Mouse (Mus musculus): Measurements from ENCODE around the gene Oma1. TPM values are rescaled to one million over a fixed set of nuclear protein-coding genes. Genes with fewer than 3 reads are reported as not detected.

The Oma1 gene
- polyA plus RNA-seq, 1 experiment from 2014 or later, result 18.9 TPM

- no peak for ATAC-seq (replicated peaks; ENCODE audit: insufficient number of reproducible peaks, low FRiP score, low TSS enrichment, low read depth)
- WGBS, result 92% methylated on average over 1 of the region's 1 CpGs
- no peak overlapping the region for H3K4me2 ChIP-seq (ENCODE audit: low read depth, low read length)
- H3K36me3 ChIP-seq (replicated peaks; ENCODE audit: control insufficient read depth, insufficient read depth, low read depth, low read length), result no peaks in the 10 kb centered on the region
- DNase-seq (ENCODE audit: low spot score), result no peak
- H3K27me3 ChIP-seq (ENCODE audit: control insufficient read depth, insufficient read depth, low read length), result no peaks in the 10 kb centered on the region
- H3K9me3 ChIP-seq (replicated peaks; ENCODE audit: control insufficient read depth, low read length), result no peaks in the 10 kb centered on the region
- H3K4me1 ChIP-seq (ENCODE audit: control insufficient read depth, insufficient read depth, low read length), result no peaks in the 10 kb centered on the region
- H3K4me3 ChIP-seq (ENCODE audit: low read depth, low read length), result no peak overlapping the region
- H3K9ac ChIP-seq (replicated peaks; ENCODE audit: low read length), result no peak overlapping the region
- H3K27ac ChIP-seq (replicated peaks; ENCODE audit: low read depth, low read length), result no peak overlapping the region
These were observed 27.1 kb downstream of the Oma1 start for GRCm38 (mm10) chr4:103340726-103341125.

GRCm38 (mm10) chr4:103341620-103342019, 28.0 kb downstream of the Oma1 start:
- no peaks in the 10 kb centered on the region for H3K36me3 ChIP-seq (replicated peaks; ENCODE audit: control insufficient read depth, insufficient read depth, low read depth, low read length)
- 75% methylated on average over 4 of the region's 4 CpGs for WGBS
- H3K4me2 ChIP-seq (ENCODE audit: low read depth, low read length), result no peak overlapping the region
- no peak for ATAC-seq (replicated peaks; ENCODE audit: insufficient number of reproducible peaks, low FRiP score, low TSS enrichment, low read depth)
- H3K4me1 ChIP-seq (ENCODE audit: control insufficient read depth, insufficient read depth, low read length), result no peaks in the 10 kb centered on the region
- H3K4me3 ChIP-seq (ENCODE audit: low read depth, low read length), result no peak overlapping the region
- H3K9ac ChIP-seq (replicated peaks; ENCODE audit: low read length), result no peak overlapping the region
- no peak for DNase-seq (ENCODE audit: low spot score)
- H3K9me3 ChIP-seq (replicated peaks; ENCODE audit: control insufficient read depth, low read length), result no peaks in the 10 kb centered on the region
- no peaks in the 10 kb centered on the region for H3K27me3 ChIP-seq (ENCODE audit: control insufficient read depth, insufficient read depth, low read length)
- H3K27ac ChIP-seq (replicated peaks; ENCODE audit: low read depth, low read length), result no peak overlapping the region

- 47% methylated on average over 2 of the region's 2 CpGs for WGBS
- no peaks in the 10 kb centered on the region for H3K27me3 ChIP-seq (ENCODE audit: control insufficient read depth, insufficient read depth, low read length)
- DNase-seq (ENCODE audit: low spot score) (peak; percentile 78), ATAC-seq (replicated peaks; ENCODE audit: insufficient number of reproducible peaks, low FRiP score, low TSS enrichment, low read depth) (no peak)
- no peaks in the 10 kb centered on the region for H3K4me1 ChIP-seq (ENCODE audit: control insufficient read depth, insufficient read depth, low read length)
- no peak overlapping the region for H3K9ac ChIP-seq (replicated peaks; ENCODE audit: low read length)
- no peak overlapping the region for H3K27ac ChIP-seq (replicated peaks; ENCODE audit: low read depth, low read length)
- H3K4me2 ChIP-seq (ENCODE audit: low read depth, low read length), result no peak overlapping the region
- H3K9me3 ChIP-seq (replicated peaks; ENCODE audit: control insufficient read depth, low read length), result no peaks in the 10 kb centered on the region
- H3K4me3 ChIP-seq (ENCODE audit: low read depth, low read length), result no peak overlapping the region
- no peaks in the 10 kb centered on the region for H3K36me3 ChIP-seq (replicated peaks; ENCODE audit: control insufficient read depth, insufficient read depth, low read depth, low read length)
These were observed 32.4 kb downstream of the Oma1 start for GRCm38 (mm10) chr4:103346058-103346457.

- Histone ChIP-seq H3K36me3 (replicated peaks; ENCODE audit: control insufficient read depth, insufficient read depth, low read depth, low read length) (no peaks in the 10 kb centered on the region), H3K9ac (replicated peaks; ENCODE audit: low read length) (no peak overlapping the region), H3K4me1 (ENCODE audit: control insufficient read depth, insufficient read depth, low read length) (no peaks in the 10 kb centered on the region), H3K4me2 (ENCODE audit: low read depth, low read length) (no peak overlapping the region), H3K9me3 (replicated peaks; ENCODE audit: control insufficient read depth, low read length) (no peaks in the 10 kb centered on the region), H3K27me3 (ENCODE audit: control insufficient read depth, insufficient read depth, low read length) (no peaks in the 10 kb centered on the region), H3K27ac (replicated peaks; ENCODE audit: low read depth, low read length) (no peak overlapping the region), H3K4me3 (ENCODE audit: low read depth, low read length) (no peak overlapping the region)
- WGBS, result 86% methylated on average over 5 of the region's 5 CpGs
- no peak for DNase-seq (ENCODE audit: low spot score)
- no peak for ATAC-seq (replicated peaks; ENCODE audit: insufficient number of reproducible peaks, low FRiP score, low TSS enrichment, low read depth)
These were observed 33.2 kb downstream of the Oma1 start for GRCm38 (mm10) chr4:103346849-103347248.

- Histone ChIP-seq H3K9me3 (replicated peaks; ENCODE audit: control insufficient read depth, low read length) (no peaks in the 10 kb centered on the region), H3K4me1 (ENCODE audit: control insufficient read depth, insufficient read depth, low read length) (no peaks in the 10 kb centered on the region), H3K27ac (replicated peaks; ENCODE audit: low read depth, low read length) (no peak overlapping the region), H3K27me3 (ENCODE audit: control insufficient read depth, insufficient read depth, low read length) (no peaks in the 10 kb centered on the region), H3K4me3 (ENCODE audit: low read depth, low read length) (no peak overlapping the region), H3K36me3 (replicated peaks; ENCODE audit: control insufficient read depth, insufficient read depth, low read depth, low read length) (no peaks in the 10 kb centered on the region), H3K4me2 (ENCODE audit: low read depth, low read length) (no peak overlapping the region), H3K9ac (replicated peaks; ENCODE audit: low read length) (no peak overlapping the region)
- 90% methylated on average over 4 of the region's 4 CpGs for WGBS
- ATAC-seq (replicated peaks; ENCODE audit: insufficient number of reproducible peaks, low FRiP score, low TSS enrichment, low read depth) (no peak), DNase-seq (ENCODE audit: low spot score) (peak; percentile 13)
These were observed 35.6 kb downstream of the Oma1 start for GRCm38 (mm10) chr4:103349219-103349618.

- ATAC-seq (replicated peaks; ENCODE audit: insufficient number of reproducible peaks, low FRiP score, low TSS enrichment, low read depth), result no peak
- no peak overlapping the region for H3K27ac ChIP-seq (replicated peaks; ENCODE audit: low read depth, low read length)
- no peaks in the 10 kb centered on the region for H3K9me3 ChIP-seq (replicated peaks; ENCODE audit: control insufficient read depth, low read length)
- no peaks in the 10 kb centered on the region for H3K27me3 ChIP-seq (ENCODE audit: control insufficient read depth, insufficient read depth, low read length)
- no peaks in the 10 kb centered on the region for H3K4me1 ChIP-seq (ENCODE audit: control insufficient read depth, insufficient read depth, low read length)
- H3K36me3 ChIP-seq (replicated peaks; ENCODE audit: control insufficient read depth, insufficient read depth, low read depth, low read length), result no peaks in the 10 kb centered on the region
- no peak overlapping the region for H3K9ac ChIP-seq (replicated peaks; ENCODE audit: low read length)
- H3K4me3 ChIP-seq (ENCODE audit: low read depth, low read length), result no peak overlapping the region
- no peak overlapping the region for H3K4me2 ChIP-seq (ENCODE audit: low read depth, low read length)
- DNase-seq (ENCODE audit: low spot score), result no peak
- WGBS, result 87% methylated on average over 5 of the region's 5 CpGs
These were observed 39.3 kb downstream of the Oma1 start for GRCm38 (mm10) chr4:103352926-103353325.

- Histone ChIP-seq H3K27me3 (ENCODE audit: control insufficient read depth, insufficient read depth, low read length) (no peaks in the 10 kb centered on the region), H3K9me3 (replicated peaks; ENCODE audit: control insufficient read depth, low read length) (no peaks in the 10 kb centered on the region), H3K9ac (replicated peaks; ENCODE audit: low read length) (no peak overlapping the region), H3K4me2 (ENCODE audit: low read depth, low read length) (no peak overlapping the region), H3K4me1 (ENCODE audit: control insufficient read depth, insufficient read depth, low read length) (no peaks in the 10 kb centered on the region), H3K27ac (replicated peaks; ENCODE audit: low read depth, low read length) (no peak overlapping the region), H3K4me3 (ENCODE audit: low read depth, low read length) (no peak overlapping the region), H3K36me3 (replicated peaks; ENCODE audit: control insufficient read depth, insufficient read depth, low read depth, low read length) (no peaks in the 10 kb centered on the region)
- 96% methylated on average over 3 of the region's 3 CpGs for WGBS
- DNase-seq (ENCODE audit: low spot score), result no peak
- ATAC-seq (replicated peaks; ENCODE audit: insufficient number of reproducible peaks, low FRiP score, low TSS enrichment, low read depth), result no peak
These were observed 43.8 kb downstream of the Oma1 start for GRCm38 (mm10) chr4:103357457-103357856.

- no peaks in the 10 kb centered on the region for H3K4me1 ChIP-seq (ENCODE audit: control insufficient read depth, insufficient read depth, low read length)
- H3K4me2 ChIP-seq (ENCODE audit: low read depth, low read length), result no peak overlapping the region
- no peaks in the 10 kb centered on the region for H3K36me3 ChIP-seq (replicated peaks; ENCODE audit: control insufficient read depth, insufficient read depth, low read depth, low read length)
- ATAC-seq (replicated peaks; ENCODE audit: insufficient number of reproducible peaks, low FRiP score, low TSS enrichment, low read depth) (no peak), DNase-seq (ENCODE audit: low spot score) (no peak)
- H3K9me3 ChIP-seq (replicated peaks; ENCODE audit: control insufficient read depth, low read length), result no peaks in the 10 kb centered on the region
- H3K27me3 ChIP-seq (ENCODE audit: control insufficient read depth, insufficient read depth, low read length), result no peaks in the 10 kb centered on the region
- 87% methylated on average over 9 of the region's 9 CpGs for WGBS
- no peak overlapping the region for H3K27ac ChIP-seq (replicated peaks; ENCODE audit: low read depth, low read length)
- no peak overlapping the region for H3K4me3 ChIP-seq (ENCODE audit: low read depth, low read length)
- H3K9ac ChIP-seq (replicated peaks; ENCODE audit: low read length), result no peak overlapping the region
These were observed 45.4 kb downstream of the Oma1 start for GRCm38 (mm10) chr4:103358941-103359448.
